Mouse (Mus musculus): ENCODE measurements around the gene 2510009E07Rik. TPM values are rescaled to one million over a fixed set of nuclear protein-coding genes. Genes with fewer than 3 reads are reported as not detected.

2510009E07Rik gene
- 12.8 and 13.9 TPM in 2 replicates for polyA plus RNA-seq (2015; fragmentation: Nextera tagmentation; extraction: Ambion mirVana)

GRCm38 (mm10) chr16:21694463-21695241 is at the start of gene 2510009E07Rik:
2510009E07Rik (minus strand) TSS chr16:21694665.
- H3K36me3 ChIP-seq (ENCODE audit: control insufficient read depth, insufficient read depth, low read length) = no peaks in the 10 kb centered on the region
- WGBS = under 1% methylated on average over 58 of the region's 61 CpGs
- H3K4me1 ChIP-seq (ENCODE audit: control insufficient read depth, insufficient read depth, low read length) = no peaks in the 10 kb centered on the region
- peak; percentile 91 for ATAC-seq
- no peaks in the 10 kb centered on the region for H3K9me3 ChIP-seq (ENCODE audit: control insufficient read depth, low read length)
- peak within 1 kb of the TSS; percentile 87 for H3K9ac ChIP-seq (ENCODE audit: low read depth, low read length)
- H3K27me3 ChIP-seq (replicated peaks; ENCODE audit: control insufficient read depth, insufficient read depth, low read length) = no peaks in the 10 kb centered on the region
- peak within 1 kb of the TSS; percentile 68 for H3K4me3 ChIP-seq (ENCODE audit: low read length)
- H3K27ac ChIP-seq (ENCODE audit: low read length) = peak within 1 kb of the TSS; percentile 84
- H3K4me2 ChIP-seq (ENCODE audit: low read depth, low read length) = peak within 1 kb of the TSS; percentile 92

GRCm38 (mm10) chr16:21743401-21743800 is 48.9 kb upstream of the 2510009E07Rik start:
- Histone ChIP-seq H3K27me3 (replicated peaks; ENCODE audit: control insufficient read depth, insufficient read depth, low read length) (no peaks in the 10 kb centered on the region), H3K4me1 (ENCODE audit: control insufficient read depth, insufficient read depth, low read length) (no peaks in the 10 kb centered on the region), H3K4me3 (ENCODE audit: low read length) (no peak overlapping the region), H3K4me2 (ENCODE audit: low read depth, low read length) (no peak overlapping the region), H3K27ac (ENCODE audit: low read length) (no peak overlapping the region), H3K9me3 (ENCODE audit: control insufficient read depth, low read length) (no peaks in the 10 kb centered on the region), H3K36me3 (ENCODE audit: control insufficient read depth, insufficient read depth, low read length) (no peaks in the 10 kb centered on the region), H3K9ac (ENCODE audit: low read depth, low read length) (no peak overlapping the region)
- WGBS = 95% methylated on average over 6 of the region's 6 CpGs
- no peak for ATAC-seq

GRCm38 (mm10) chr16:21742898-21743297 is 48.4 kb upstream of the 2510009E07Rik start:
- Histone ChIP-seq H3K4me1 (ENCODE audit: control insufficient read depth, insufficient read depth, low read length) (no peaks in the 10 kb centered on the region), H3K27ac (ENCODE audit: low read length) (no peak overlapping the region), H3K4me2 (ENCODE audit: low read depth, low read length) (no peak overlapping the region), H3K9ac (ENCODE audit: low read depth, low read length) (no peak overlapping the region), H3K4me3 (ENCODE audit: low read length) (no peak overlapping the region), H3K9me3 (ENCODE audit: control insufficient read depth, low read length) (no peaks in the 10 kb centered on the region), H3K27me3 (replicated peaks; ENCODE audit: control insufficient read depth, insufficient read depth, low read length) (no peaks in the 10 kb centered on the region), H3K36me3 (ENCODE audit: control insufficient read depth, insufficient read depth, low read length) (no peaks in the 10 kb centered on the region)
- no peak for ATAC-seq
- WGBS = 87% methylated on average over 5 of the region's 5 CpGs

- Histone ChIP-seq H3K4me1 (ENCODE audit: control insufficient read depth, insufficient read depth, low read length) (no peaks in the 10 kb centered on the region), H3K27ac (ENCODE audit: low read length) (no peak overlapping the region), H3K27me3 (replicated peaks; ENCODE audit: control insufficient read depth, insufficient read depth, low read length) (no peaks in the 10 kb centered on the region), H3K9me3 (ENCODE audit: control insufficient read depth, low read length) (no peaks in the 10 kb centered on the region), H3K4me3 (ENCODE audit: low read length) (no peak overlapping the region), H3K4me2 (ENCODE audit: low read depth, low read length) (no peak overlapping the region), H3K9ac (ENCODE audit: low read depth, low read length) (no peak overlapping the region), H3K36me3 (ENCODE audit: control insufficient read depth, insufficient read depth, low read length) (no peaks in the 10 kb centered on the region)
- no peak for ATAC-seq
- WGBS = 77% methylated on average over 5 of the region's 5 CpGs
These were observed 47.9 kb upstream of the 2510009E07Rik start for GRCm38 (mm10) chr16:21742191-21742870.

GRCm38 (mm10) chr16:21741542-21741941 is 47.1 kb upstream of the 2510009E07Rik start:
- Histone ChIP-seq H3K36me3 (ENCODE audit: control insufficient read depth, insufficient read depth, low read length) (no peaks in the 10 kb centered on the region), H3K4me1 (ENCODE audit: control insufficient read depth, insufficient read depth, low read length) (no peaks in the 10 kb centered on the region)
- WGBS = 82% methylated on average over 3 of the region's 3 CpGs

GRCm38 (mm10) chr16:21735638-21736037 is 41.2 kb upstream of the 2510009E07Rik start:
- ATAC-seq = no peak
- Histone ChIP-seq H3K36me3 (ENCODE audit: control insufficient read depth, insufficient read depth, low read length) (no peaks in the 10 kb centered on the region), H3K4me2 (ENCODE audit: low read depth, low read length) (no peak overlapping the region), H3K9ac (ENCODE audit: low read depth, low read length) (no peak overlapping the region), H3K4me1 (ENCODE audit: control insufficient read depth, insufficient read depth, low read length) (no peaks in the 10 kb centered on the region), H3K9me3 (ENCODE audit: control insufficient read depth, low read length) (no peaks in the 10 kb centered on the region), H3K27me3 (replicated peaks; ENCODE audit: control insufficient read depth, insufficient read depth, low read length) (no peaks in the 10 kb centered on the region), H3K27ac (ENCODE audit: low read length) (no peak overlapping the region), H3K4me3 (ENCODE audit: low read length) (no peak overlapping the region)
- WGBS = 73% methylated on average over 1 of the region's 1 CpGs

More at GRCm38 (mm10) chr16:21741542-21741941, 47.1 kb upstream of the 2510009E07Rik start:
- no peak for ATAC-seq
- no peaks in the 10 kb centered on the region for H3K27me3 ChIP-seq (replicated peaks; ENCODE audit: control insufficient read depth, insufficient read depth, low read length)
- no peak overlapping the region for H3K4me2 ChIP-seq (ENCODE audit: low read depth, low read length)
- no peaks in the 10 kb centered on the region for H3K9me3 ChIP-seq (ENCODE audit: control insufficient read depth, low read length)
- no peak overlapping the region for H3K4me3 ChIP-seq (ENCODE audit: low read length)
- no peak overlapping the region for H3K9ac ChIP-seq (ENCODE audit: low read depth, low read length)
- H3K27ac ChIP-seq (ENCODE audit: low read length) = no peak overlapping the region

- WGBS = 44% methylated on average over 10 of the region's 10 CpGs
- Histone ChIP-seq H3K27ac (ENCODE audit: low read length) (no peak overlapping the region), H3K4me1 (ENCODE audit: control insufficient read depth, insufficient read depth, low read length) (no peaks in the 10 kb centered on the region), H3K27me3 (replicated peaks; ENCODE audit: control insufficient read depth, insufficient read depth, low read length) (no peaks in the 10 kb centered on the region), H3K9ac (ENCODE audit: low read depth, low read length) (no peak overlapping the region), H3K4me3 (ENCODE audit: low read length) (peak overlapping the region; percentile 35), H3K9me3 (ENCODE audit: control insufficient read depth, low read length) (no peaks in the 10 kb centered on the region), H3K4me2 (ENCODE audit: low read depth, low read length) (peak overlapping the region; percentile 30; the same call in 1 of the 2 replicates), H3K36me3 (ENCODE audit: control insufficient read depth, insufficient read depth, low read length) (no peaks in the 10 kb centered on the region)
- no peak for ATAC-seq
These were observed 33.5 kb upstream of the 2510009E07Rik start for GRCm38 (mm10) chr16:21727897-21728364.

- H3K4me2 ChIP-seq (ENCODE audit: low read depth, low read length) = no peak overlapping the region
- H3K27ac ChIP-seq (ENCODE audit: low read length) = no peak overlapping the region
- H3K4me3 ChIP-seq (ENCODE audit: low read length) = no peak overlapping the region
- no peaks in the 10 kb centered on the region for H3K9me3 ChIP-seq (ENCODE audit: control insufficient read depth, low read length)
- 89% methylated on average over 3 of the region's 3 CpGs for WGBS
- ATAC-seq = no peak
- no peaks in the 10 kb centered on the region for H3K4me1 ChIP-seq (ENCODE audit: control insufficient read depth, insufficient read depth, low read length)
- no peaks in the 10 kb centered on the region for H3K27me3 ChIP-seq (replicated peaks; ENCODE audit: control insufficient read depth, insufficient read depth, low read length)
- H3K9ac ChIP-seq (ENCODE audit: low read depth, low read length) = no peak overlapping the region
- H3K36me3 ChIP-seq (ENCODE audit: control insufficient read depth, insufficient read depth, low read length) = no peaks in the 10 kb centered on the region
These were observed 33.0 kb upstream of the 2510009E07Rik start for GRCm38 (mm10) chr16:21727421-21727820.

GRCm38 (mm10) chr16:21724261-21724660 is 29.8 kb upstream of the 2510009E07Rik start:
- H3K4me1 ChIP-seq (ENCODE audit: control insufficient read depth, insufficient read depth, low read length) = no peaks in the 10 kb centered on the region
- no peak overlapping the region for H3K4me3 ChIP-seq (ENCODE audit: low read length)
- no peak for ATAC-seq
- H3K4me2 ChIP-seq (ENCODE audit: low read depth, low read length) = no peak overlapping the region
- H3K27ac ChIP-seq (ENCODE audit: low read length) = no peak overlapping the region
- no peaks in the 10 kb centered on the region for H3K27me3 ChIP-seq (replicated peaks; ENCODE audit: control insufficient read depth, insufficient read depth, low read length)
- H3K36me3 ChIP-seq (ENCODE audit: control insufficient read depth, insufficient read depth, low read length) = no peaks in the 10 kb centered on the region
- 86% methylated on average over 1 of the region's 1 CpGs for WGBS
- H3K9ac ChIP-seq (ENCODE audit: low read depth, low read length) = no peak overlapping the region
- no peaks in the 10 kb centered on the region for H3K9me3 ChIP-seq (ENCODE audit: control insufficient read depth, low read length)

Measured in intestine, embryonic 16.5 days (tissue).